Mouse (Mus musculus): ENCODE measurements around the gene Depdc7. TPM values are rescaled to one million over a fixed set of nuclear protein-coding genes. Genes with fewer than 3 reads are reported as not detected.

Gene Depdc7
- polyA plus RNA-seq, 1 experiment from 2014 or later: 62.4 TPM

- H3K9ac ChIP-seq (ENCODE audit: low read depth, low read length): peak within 1 kb of the TSS; percentile 79
- peak within 1 kb of the TSS; percentile 87 for H3K4me2 ChIP-seq (replicated peaks; ENCODE audit: low read depth)
- TF ChIP-seq CTCF (IDR thresholded peaks at IDR 0.05; ENCODE audit: low read depth): no peak
- H3K4me3 ChIP-seq (ENCODE audit: low read depth, low read length): peak within 1 kb of the TSS; percentile 81
- H3K36me3 ChIP-seq (ENCODE audit: control insufficient read depth, insufficient read depth): no peaks in the 10 kb centered on the region
- H3K9me3 ChIP-seq (ENCODE audit: control insufficient read depth): no peaks in the 10 kb centered on the region
- H3K27me3 ChIP-seq (replicated peaks; ENCODE audit: control insufficient read depth, insufficient read depth, low read length): no peaks in the 10 kb centered on the region
- peak within 1 kb of the TSS; percentile 50 for H3K27ac ChIP-seq (ENCODE audit: low read depth, low read length)
- no peaks in the 10 kb centered on the region for H3K4me1 ChIP-seq (replicated peaks; ENCODE audit: control insufficient read depth, insufficient read depth, low read length)
- WGBS: under 1% methylated on average over 83 of the region's 99 CpGs
- ATAC-seq: peak; percentile 73
Measured at GRCm38 (mm10) chr2:104711585-104712485, 30.8 kb downstream of the Depdc7 start, which contains the start of gene Tcp11l1. TSS of gene Tcp11l1 (minus strand) at chr2:104712169.

GRCm38 (mm10) chr2:104710670-104711370 is 31.9 kb downstream of the Depdc7 start:
- TF ChIP-seq CTCF (IDR thresholded peaks at IDR 0.05; ENCODE audit: low read depth): no peak
- Histone ChIP-seq H3K4me2 (replicated peaks; ENCODE audit: low read depth) (peak overlapping the region; percentile 87), H3K36me3 (ENCODE audit: control insufficient read depth, insufficient read depth) (no peaks in the 10 kb centered on the region), H3K9me3 (ENCODE audit: control insufficient read depth) (no peaks in the 10 kb centered on the region), H3K27me3 (replicated peaks; ENCODE audit: control insufficient read depth, insufficient read depth, low read length) (no peaks in the 10 kb centered on the region), H3K27ac (ENCODE audit: low read depth, low read length) (no peak overlapping the region), H3K4me3 (ENCODE audit: low read depth, low read length) (peak overlapping the region; percentile 81; the same call in 1 of the 2 replicates), H3K4me1 (replicated peaks; ENCODE audit: control insufficient read depth, insufficient read depth, low read length) (no peaks in the 10 kb centered on the region), H3K9ac (ENCODE audit: low read depth, low read length) (no peak overlapping the region)
- WGBS: 38% methylated on average over 6 of the region's 6 CpGs
- ATAC-seq: no peak

DNA sequence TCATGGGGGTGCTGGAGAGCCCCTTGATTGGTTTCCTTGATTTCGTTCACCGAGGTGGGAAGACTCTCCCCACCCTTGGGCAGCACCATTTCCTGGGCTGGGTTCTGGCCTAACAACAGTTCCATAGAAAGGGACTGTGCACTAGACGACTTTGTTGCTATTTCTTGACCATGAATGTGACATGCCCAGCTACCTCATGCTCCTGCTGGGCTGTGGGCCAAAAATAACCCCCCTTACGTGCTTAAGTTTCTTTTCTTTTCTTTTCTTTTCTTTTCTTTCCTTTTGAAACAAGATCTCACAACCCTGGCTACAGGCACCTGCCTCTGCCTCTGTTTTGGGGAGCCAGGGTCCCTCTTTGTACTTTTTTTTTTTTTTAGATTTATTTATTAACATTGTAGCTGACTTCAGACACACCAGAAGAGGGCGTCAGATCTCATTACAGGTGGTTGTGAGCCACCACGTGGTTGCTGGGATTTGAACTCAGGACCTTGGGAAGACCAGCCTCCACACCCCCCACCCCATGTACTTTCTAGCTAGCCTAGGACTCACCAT is 32.8 kb downstream of the Depdc7 start:
- H3K27ac ChIP-seq (ENCODE audit: low read depth, low read length): no peak overlapping the region
- ATAC-seq: no peak
- H3K9ac ChIP-seq (ENCODE audit: low read depth, low read length): no peak overlapping the region
- H3K4me2 ChIP-seq (replicated peaks; ENCODE audit: low read depth): no peak overlapping the region
- H3K9me3 ChIP-seq (ENCODE audit: control insufficient read depth): no peaks in the 10 kb centered on the region
- no peaks in the 10 kb centered on the region for H3K36me3 ChIP-seq (ENCODE audit: control insufficient read depth, insufficient read depth)
- 65% methylated on average over 6 of the region's 6 CpGs for WGBS
- H3K27me3 ChIP-seq (replicated peaks; ENCODE audit: control insufficient read depth, insufficient read depth, low read length): no peaks in the 10 kb centered on the region
- no peaks in the 10 kb centered on the region for H3K4me1 ChIP-seq (replicated peaks; ENCODE audit: control insufficient read depth, insufficient read depth, low read length)
- no peak for TF ChIP-seq CTCF (IDR thresholded peaks at IDR 0.05; ENCODE audit: low read depth)
- H3K4me3 ChIP-seq (ENCODE audit: low read depth, low read length): no peak overlapping the region

DNA sequence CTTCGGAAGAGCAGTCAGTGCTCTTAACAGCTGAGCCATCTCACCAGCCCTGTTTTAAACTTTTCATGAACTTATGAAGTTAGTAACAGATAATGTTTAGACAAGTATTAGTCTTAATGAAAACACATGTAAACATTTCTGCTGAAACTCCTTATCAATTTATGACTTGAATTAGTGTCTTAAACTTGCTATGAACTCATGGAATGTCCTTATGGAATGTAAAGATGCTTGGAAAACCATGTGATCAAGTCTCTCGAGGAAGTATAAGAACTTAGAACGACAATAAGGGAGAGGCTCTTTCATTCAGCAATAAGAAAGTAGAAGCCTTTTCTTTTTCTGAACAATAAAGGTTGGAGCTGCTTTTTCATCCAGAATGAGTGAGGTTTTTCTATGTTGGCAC is 38.3 kb downstream of the Depdc7 start:
- no peak for TF ChIP-seq CTCF (IDR thresholded peaks at IDR 0.05; ENCODE audit: low read depth)
- Histone ChIP-seq H3K4me3 (ENCODE audit: low read depth, low read length) (no peak overlapping the region), H3K27ac (ENCODE audit: low read depth, low read length) (no peak overlapping the region), H3K36me3 (ENCODE audit: control insufficient read depth, insufficient read depth) (no peaks in the 10 kb centered on the region), H3K4me1 (replicated peaks; ENCODE audit: control insufficient read depth, insufficient read depth, low read length) (no peaks in the 10 kb centered on the region), H3K4me2 (replicated peaks; ENCODE audit: low read depth) (no peak overlapping the region), H3K27me3 (replicated peaks; ENCODE audit: control insufficient read depth, insufficient read depth, low read length) (no peaks in the 10 kb centered on the region), H3K9ac (ENCODE audit: low read depth, low read length) (no peak overlapping the region), H3K9me3 (ENCODE audit: control insufficient read depth) (no peaks in the 10 kb centered on the region)
- no peak for ATAC-seq
- WGBS: 41% methylated on average over 3 of the region's 3 CpGs

GRCm38 (mm10) chr2:104703158-104703557 is 39.5 kb downstream of the Depdc7 start:
- Histone ChIP-seq H3K9ac (ENCODE audit: low read depth, low read length) (no peak overlapping the region), H3K4me3 (ENCODE audit: low read depth, low read length) (no peak overlapping the region), H3K36me3 (ENCODE audit: control insufficient read depth, insufficient read depth) (no peaks in the 10 kb centered on the region), H3K4me2 (replicated peaks; ENCODE audit: low read depth) (no peak overlapping the region), H3K27ac (ENCODE audit: low read depth, low read length) (no peak overlapping the region), H3K9me3 (ENCODE audit: control insufficient read depth) (no peaks in the 10 kb centered on the region), H3K27me3 (replicated peaks; ENCODE audit: control insufficient read depth, insufficient read depth, low read length) (no peaks in the 10 kb centered on the region), H3K4me1 (replicated peaks; ENCODE audit: control insufficient read depth, insufficient read depth, low read length) (no peaks in the 10 kb centered on the region)
- no peak for TF ChIP-seq CTCF (IDR thresholded peaks at IDR 0.05; ENCODE audit: low read depth)
- 76% methylated on average over 3 of the region's 3 CpGs for WGBS
- ATAC-seq: no peak

DNA sequence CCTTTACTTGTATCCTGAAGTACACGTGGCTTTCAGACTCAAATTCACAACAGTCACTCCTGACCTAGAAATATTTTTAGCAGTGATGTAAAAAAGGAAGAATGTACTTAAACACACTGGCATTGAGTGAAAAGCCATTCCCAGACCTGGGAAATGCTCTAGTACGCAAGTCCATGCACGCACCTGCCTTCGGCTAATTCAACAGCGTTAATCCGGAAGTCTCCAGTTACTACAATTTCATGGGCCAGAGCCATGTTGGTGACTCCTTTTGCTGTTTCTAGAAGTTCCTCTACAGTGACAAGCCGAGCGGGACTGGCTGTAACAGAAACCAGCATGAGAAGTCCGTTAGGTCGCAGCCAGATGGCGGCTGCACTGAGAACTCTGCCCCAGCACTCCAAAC is 43.0 kb downstream of the Depdc7 start:
- no peak overlapping the region for H3K4me3 ChIP-seq (ENCODE audit: low read depth, low read length)
- no peak overlapping the region for H3K27ac ChIP-seq (ENCODE audit: low read depth, low read length)
- no peak overlapping the region for H3K9ac ChIP-seq (ENCODE audit: low read depth, low read length)
- WGBS: 83% methylated on average over 11 of the region's 11 CpGs
- no peaks in the 10 kb centered on the region for H3K4me1 ChIP-seq (replicated peaks; ENCODE audit: control insufficient read depth, insufficient read depth, low read length)
- no peak overlapping the region for H3K4me2 ChIP-seq (replicated peaks; ENCODE audit: low read depth)
- no peaks in the 10 kb centered on the region for H3K27me3 ChIP-seq (replicated peaks; ENCODE audit: control insufficient read depth, insufficient read depth, low read length)
- H3K9me3 ChIP-seq (ENCODE audit: control insufficient read depth): no peaks in the 10 kb centered on the region
- ATAC-seq: no peak
- H3K36me3 ChIP-seq (ENCODE audit: control insufficient read depth, insufficient read depth): no peaks in the 10 kb centered on the region
- no peak for TF ChIP-seq CTCF (IDR thresholded peaks at IDR 0.05; ENCODE audit: low read depth)
